Comparison of ENCODE assay signal across 12 mouse cellular contexts in the genomic region with DNA sequence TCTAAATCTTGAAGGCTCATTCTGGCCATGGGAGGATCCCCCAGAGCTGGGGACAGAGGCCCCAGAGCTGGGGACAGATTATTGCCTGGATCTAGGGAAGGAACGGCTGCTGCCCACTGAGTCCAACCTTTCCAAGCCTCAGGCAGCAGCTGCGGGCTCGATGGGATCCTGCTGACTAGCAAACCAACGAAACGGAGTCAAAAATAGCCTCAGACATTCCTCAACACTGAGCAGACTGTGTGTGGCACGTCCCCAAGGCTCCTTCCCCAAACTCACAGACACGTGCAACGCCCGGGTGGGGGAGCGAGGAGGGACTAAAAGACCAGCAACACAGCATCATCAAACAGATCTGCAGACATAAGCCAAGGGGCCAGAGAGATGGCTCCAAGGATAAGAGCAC. TPM values are rescaled to one million over a fixed set of nuclear protein-coding genes. Genes with fewer than 3 reads are reported as not detected.
A peak's percentile ranks its signal among the peaks of the same experiment; 100 is the strongest.
DNase-seq lines count a peak whose midpoint lies in the region; ATAC-seq and TF ChIP-seq lines count a peak whose summit lies in the region.
"Had no signal": no experiment of that assay in that cellular context is flagged by ENCODE, and none has a peak within 500 bp of the region (broad histone marks: within the 10 kb centered on the region; RNA-seq: fewer than 3 reads in every experiment).

No protein-coding gene starts in this region.

- TF ChIP-seq CTCF in thymus, adult 2 months (IDR thresholded peaks at IDR 0.05; ENCODE audit: borderline replicate concordance, control insufficient read depth, extremely low read depth, insufficient read depth, low read length, poor library complexity), result no peak

- no peaks in the 10 kb centered on the region for H3K27me3 ChIP-seq in thymus, adult 2 months (ENCODE audit: control insufficient read depth, insufficient read depth, low read length)

- no peak for TF ChIP-seq POLR2A in thymus, adult 2 months (IDR thresholded peaks at IDR 0.05; ENCODE audit: control insufficient read depth, extremely low read depth, insufficient read depth, low read length, poor library complexity)

- H3K4me3 ChIP-seq in thymus, adult 2 months (ENCODE audit: control insufficient read depth, insufficient read depth, low read length), result no peak overlapping the region

- ATAC-seq in cerebellum, adult (ENCODE audit: insufficient number of reproducible peaks, low FRiP score, low TSS enrichment), result 0 out of 2 replicates have a peak, but pooled peaks have one; percentile 10

- no peak overlapping the region for H3K27ac ChIP-seq in thymus, adult 2 months (ENCODE audit: control insufficient read depth, insufficient read depth, low read length)
- H3K27ac ChIP-seq: macrophage had no signal

- H3K36me3 ChIP-seq in thymus, adult 2 months (ENCODE audit: control insufficient read depth, insufficient read depth, low read length), result no peaks in the 10 kb centered on the region

- no peaks in the 10 kb centered on the region; the same call in 1 of the 2 replicates for H3K4me1 ChIP-seq in thymus, adult 2 months (replicated peaks; ENCODE audit: control insufficient read depth, insufficient read depth, low read length)

- DNase-seq in cerebellum, postnatal 4 days (ENCODE audit: low spot score in 2 of 2), result no peak
- DNase-seq in lung, postnatal 4 days, result peak; percentile 26 to 55
- no peak for DNase-seq in lung, postnatal 14 days
- DNase-seq in left cerebral cortex, adult 18-20 months (ENCODE audit: low spot score in 2 of 2), result peak; percentile 54 to 70
- no peak for DNase-seq in adrenal gland, adult 8-10 months
- no peak for DNase-seq in ovary, postnatal 36 days (ENCODE audit: low spot score)
- DNase-seq in thymus, adult 2 months, result no peak
- DNase-seq: kidney, postnatal 25 days had no signal

- 57% methylated on average over 10 of the region's 10 CpGs for whole genome bisulfite sequencing in thymus, adult 2 months

RNA-seq across cellular contexts. Expression of a gene that starts 14.1 kb away (rescaled TPM):
- under 1 TPM in 1 of 2 experiments, not detected in 1; 0.37 TPM for total RNA-seq in left cerebral cortex, adult 18-20 months (2021)
- not detected for total RNA-seq in adrenal gland, adult 8-10 months (2022)
- polyA plus RNA-seq in thymus, adult 2 months (2012; rRNA removed), result 0.97 and 3.0 TPM in 2 replicates
- total RNA-seq: heart, postnatal 14 days had no signal
- polyA plus RNA-seq: macrophage; neural tube, embryonic 14.5 days had no signal

RNA-seq across cellular contexts. Expression of a gene that starts 24.3 kb away (rescaled TPM):
- 1 to 10 TPM in 1 of 2 experiments, under 1 TPM in 1; 0.59 to 1.5 TPM for total RNA-seq in left cerebral cortex, adult 18-20 months (2021)
- total RNA-seq in adrenal gland, adult 8-10 months (2022), result 10 to 100 TPM in 3 of 4 experiments, 1 to 10 TPM in 1; 9.6 to 19.2 (median 10.2) TPM
- polyA plus RNA-seq in thymus, adult 2 months (2012; rRNA removed), result 7.0 and 9.5 TPM in 2 replicates

RNA-seq across cellular contexts. Expression of a gene that starts 38.6 kb away (rescaled TPM):
- 10 to 100 TPM; 40.2 to 43.0 TPM for total RNA-seq in left cerebral cortex, adult 18-20 months (2021)
- 10 to 100 TPM; 20.2 to 39.0 (median 25.9) TPM for total RNA-seq in adrenal gland, adult 8-10 months (2022)
- polyA plus RNA-seq in thymus, adult 2 months (2012; rRNA removed), result 166 and 168 TPM in 2 replicates

RNA-seq across cellular contexts. Expression of a gene that starts 43.8 kb away (rescaled TPM):
- 100 to 1,000 TPM; 207 to 219 TPM for total RNA-seq in left cerebral cortex, adult 18-20 months (2021)
- total RNA-seq in adrenal gland, adult 8-10 months (2022), result 1 to 10 TPM; 3.1 to 4.7 (median 4.1) TPM
- polyA plus RNA-seq in thymus, adult 2 months (2012; rRNA removed), result 6.4 and 7.1 TPM in 2 replicates
- polyA plus RNA-seq: macrophage had no signal

Comparison
In these comparisons a context has a peak if more than half of its experiments do, and no peak if none do; other contexts are left out.
1. DNase-seq: peak in lung, postnatal 4 days (2 of 2) and left cerebral cortex, adult 18-20 months (2 of 2); none in cerebellum, postnatal 4 days (0 of 2), lung, postnatal 14 days (single experiment), adrenal gland, adult 8-10 months (single experiment), ovary, postnatal 36 days (single experiment) and thymus, adult 2 months (single experiment).
2. RNA of a gene that starts 24.3 kb away (total RNA-seq): 9.6 to 19.2 TPM in adrenal gland, adult 8-10 months; 0.59 to 1.5 TPM in left cerebral cortex, adult 18-20 months; every median in the first group is over 4 times any median in the second.